Mouse (Mus musculus): ENCODE results near the gene Cdh18.

- TF ChIP-seq GATA1 (IDR thresholded peaks at IDR 0.05; ENCODE audit: borderline replicate concordance, low read length) (no peak), FLI1 (IDR thresholded peaks at IDR 0.05; ENCODE audit: low read length) (no peak)
Measured at GRCm38 (mm10) chr15:23418158-23418557, 869.3 kb downstream of the Cdh18 start.

Data from megakaryocyte, embryonic 14.5 days (primary cell).